Mouse (Mus musculus): ENCODE data around the gene Tspan9.
A peak's percentile ranks its signal among the peaks of the same experiment; 100 is the strongest.

Gene Tspan9

DNA sequence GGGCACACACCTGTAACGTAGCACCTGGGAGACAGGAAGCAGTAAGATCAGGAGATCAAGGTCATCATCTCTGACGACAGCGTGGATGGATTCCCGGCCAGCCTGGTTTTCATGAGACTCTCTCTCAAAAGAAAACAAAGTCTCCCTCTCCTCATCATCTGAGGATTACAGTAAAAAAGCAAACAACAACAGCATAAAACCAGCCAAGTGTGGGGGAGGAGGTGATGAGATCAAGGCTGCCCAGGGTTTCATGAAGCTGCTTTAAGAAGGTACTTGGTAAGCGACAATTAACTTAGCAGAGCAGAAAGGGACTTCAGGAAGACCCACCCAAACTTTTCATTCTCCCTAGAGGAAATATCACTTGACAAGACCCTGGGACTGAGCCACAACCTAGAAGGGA, 39.5 kb downstream of the Tspan9 start:
- DNase-seq (ENCODE audit: low spot score in 2 of 2), result no peak

DNA sequence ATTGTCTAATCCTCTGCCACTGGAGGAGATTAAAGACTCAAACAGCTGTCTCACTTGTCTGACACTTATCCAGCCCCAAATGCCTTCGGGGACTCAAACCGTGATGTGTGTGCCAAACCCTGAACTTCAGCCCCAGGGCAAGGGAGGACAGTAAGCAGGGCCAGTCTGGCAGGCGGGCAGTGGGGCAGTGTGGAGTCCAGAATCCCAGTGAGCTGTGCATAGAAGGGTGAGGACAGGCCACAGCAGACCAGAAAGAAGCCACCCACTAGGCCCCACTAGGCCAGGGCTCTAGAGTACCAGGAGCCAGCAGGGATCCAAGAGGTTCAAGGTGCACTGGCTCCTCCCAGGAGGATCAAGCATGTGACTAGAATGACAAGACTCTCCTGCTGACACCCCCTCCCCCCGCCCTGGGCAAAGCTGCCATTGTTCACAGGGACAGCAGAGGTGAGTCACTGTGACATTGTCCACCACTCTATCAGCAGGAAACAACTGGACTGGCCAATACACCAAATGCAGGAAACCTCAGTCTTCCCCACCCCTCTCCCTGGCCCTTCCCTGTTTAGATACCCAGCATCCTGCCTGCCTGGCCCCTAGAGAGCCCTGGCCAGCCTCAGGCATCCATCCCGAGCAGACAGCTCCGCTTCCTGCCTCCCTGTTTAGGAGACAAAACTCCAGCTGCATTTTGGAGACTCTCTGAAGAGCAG, 40.9 kb downstream of the Tspan9 start:
- DNase-seq (ENCODE audit: low spot score in 2 of 2), result no peak

DNA sequence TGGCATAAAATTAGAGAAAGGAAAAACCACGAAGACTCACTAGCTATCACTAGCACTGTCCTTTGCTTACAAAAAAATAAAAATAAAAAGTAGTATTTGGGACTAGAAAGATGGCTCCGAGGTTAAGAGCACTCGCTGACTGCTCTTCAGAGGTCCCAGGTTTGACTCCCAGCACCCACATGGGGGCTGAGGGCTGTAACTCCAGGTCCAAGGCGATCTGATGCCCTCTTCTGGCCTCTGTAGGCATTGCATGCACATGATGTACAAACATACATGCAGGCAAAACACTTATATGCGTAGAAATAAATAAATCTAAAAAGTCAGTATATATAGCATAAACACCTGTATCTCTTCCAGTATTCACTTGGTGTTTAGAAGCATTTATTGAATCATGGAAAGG, 43.5 kb downstream of the Tspan9 start:
- no peak for DNase-seq (ENCODE audit: low spot score in 2 of 2)

- DNase-seq (ENCODE audit: low spot score in 2 of 2), result no peak
These were observed 44.2 kb downstream of the Tspan9 start for GRCm38 (mm10) chr6:128099190-128099589.

DNA sequence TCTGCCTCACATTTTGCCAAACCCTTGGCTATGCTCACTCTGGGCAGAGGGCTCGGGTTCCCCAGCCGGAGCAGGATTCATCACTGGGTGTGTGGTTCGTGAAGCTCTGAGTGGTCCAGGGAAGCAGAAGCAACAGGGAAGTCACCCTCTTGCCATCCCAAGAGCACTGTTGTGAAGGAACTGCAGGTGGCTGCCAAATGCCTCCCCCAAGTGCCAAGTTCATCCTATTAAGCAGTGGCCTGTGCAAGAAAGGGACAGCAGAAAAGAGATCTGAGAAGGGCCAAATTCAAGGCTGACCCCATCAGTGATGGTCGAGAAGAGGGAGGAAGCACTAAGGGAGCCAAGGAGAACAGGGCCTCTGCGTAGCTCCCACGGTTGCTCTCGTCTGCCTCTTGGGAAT, 46.9 kb downstream of the Tspan9 start:
- DNase-seq (ENCODE audit: low spot score in 2 of 2), result no peak

GRCm38 (mm10) chr6:128095906-128096305, 47.5 kb downstream of the Tspan9 start:
- no peak for DNase-seq (ENCODE audit: low spot score in 2 of 2)

- DNase-seq (ENCODE audit: low spot score in 2 of 2), result peak in 1 of 2 experiments; percentile 57
These were observed 48.3 kb downstream of the Tspan9 start for GRCm38 (mm10) chr6:128095131-128095530.

DNA sequence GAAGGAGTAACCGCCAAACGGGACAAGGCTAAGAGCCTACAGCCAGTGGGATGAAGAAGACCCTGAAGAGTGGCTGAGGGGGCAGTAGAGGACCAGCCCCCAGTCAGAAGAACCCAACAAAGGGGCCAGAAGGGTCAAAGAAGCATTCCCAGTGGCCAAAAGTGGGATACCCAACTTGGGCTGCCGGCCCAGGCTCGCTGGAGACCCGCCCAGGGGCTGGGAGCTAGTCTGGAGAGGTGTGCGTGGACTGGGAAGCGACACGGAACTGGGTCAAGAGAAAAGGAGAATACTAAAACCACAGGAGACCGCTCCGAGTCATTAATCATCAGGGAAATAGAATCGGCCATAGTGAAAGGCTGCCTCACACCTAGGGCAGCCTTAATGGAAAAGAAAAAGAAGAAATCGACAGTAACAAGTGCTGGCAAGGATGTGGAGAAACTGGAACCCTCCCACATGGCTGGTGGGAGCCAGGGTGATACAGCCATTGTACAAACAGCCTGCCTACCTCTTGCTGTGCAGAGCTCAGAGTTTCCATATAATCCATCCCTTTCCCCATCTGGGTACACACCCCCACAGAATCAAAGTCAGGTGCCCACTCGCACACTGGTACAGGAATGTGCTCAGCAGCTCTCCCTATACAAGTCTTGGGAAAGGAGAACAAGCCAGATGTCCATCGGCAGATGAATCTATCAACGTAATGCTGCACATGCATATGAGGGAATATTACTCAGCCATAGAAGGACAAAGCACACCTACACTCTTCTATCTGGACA, 49.4 kb downstream of the Tspan9 start:
- DNase-seq (ENCODE audit: low spot score in 2 of 2), result peak; percentile 65 to 75

- no peak for DNase-seq (ENCODE audit: low spot score in 2 of 2)
These were observed 50.8 kb downstream of the Tspan9 start for GRCm38 (mm10) chr6:128092621-128093020.

DNA sequence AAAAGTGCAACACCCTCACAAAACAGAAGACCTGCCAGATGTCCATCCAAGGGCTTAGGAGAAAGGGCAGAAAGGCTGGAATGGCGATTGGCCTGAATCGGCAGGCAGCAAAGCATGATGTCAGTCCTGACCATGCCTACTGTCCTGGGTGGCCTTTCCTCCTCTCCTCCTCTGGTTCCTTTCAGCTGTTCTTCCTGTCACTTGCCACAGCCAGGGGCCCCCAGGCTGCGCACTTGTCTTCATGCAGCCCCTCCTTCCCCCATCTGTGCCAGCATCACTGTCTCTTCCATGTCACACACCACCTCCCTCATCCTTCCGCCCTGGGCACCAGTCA, 51.6 kb downstream of the Tspan9 start:
- DNase-seq (ENCODE audit: low spot score in 2 of 2), result no peak

DNA sequence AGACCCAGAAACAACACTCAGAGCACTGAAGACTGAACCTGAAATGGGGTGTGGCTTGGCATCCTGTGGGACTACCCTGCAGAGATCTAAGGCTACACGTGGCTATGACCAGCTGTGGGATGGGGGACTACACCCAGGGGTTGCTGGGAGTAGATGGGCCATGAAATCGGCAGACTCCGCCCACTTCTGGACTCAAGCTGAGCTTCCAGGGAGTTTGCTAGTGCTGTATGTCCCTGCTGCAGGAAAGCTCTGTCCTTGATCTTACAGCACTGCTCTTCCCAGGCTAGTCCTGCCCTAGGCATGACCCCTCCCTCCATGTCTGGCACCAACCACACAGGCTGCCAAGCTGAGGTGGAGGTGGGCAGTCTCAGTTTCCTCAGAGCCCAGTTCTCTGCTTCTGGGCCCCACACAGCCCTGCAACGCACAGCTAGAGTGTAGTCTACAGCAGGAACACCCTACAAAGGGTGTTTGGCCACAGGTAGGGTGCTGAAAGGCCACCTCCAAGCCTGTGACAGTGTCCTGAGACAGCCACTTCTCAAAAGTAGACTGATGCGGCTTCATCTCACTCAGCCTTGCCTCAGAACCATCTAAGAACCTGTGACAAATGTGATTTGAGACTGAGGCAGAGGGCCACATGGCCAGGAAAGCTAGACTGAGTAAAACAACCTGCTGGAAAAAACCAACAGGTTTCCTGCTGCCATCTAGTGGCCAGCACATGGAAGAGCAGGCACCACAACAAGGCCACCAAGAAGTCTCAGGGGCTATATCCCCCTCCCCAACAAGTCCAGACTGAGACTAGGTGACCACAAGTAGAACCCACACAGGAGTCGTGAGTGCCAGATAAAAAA, 52.2 kb downstream of the Tspan9 start:
- DNase-seq (ENCODE audit: low spot score in 2 of 2), result peak; percentile 62

DNA sequence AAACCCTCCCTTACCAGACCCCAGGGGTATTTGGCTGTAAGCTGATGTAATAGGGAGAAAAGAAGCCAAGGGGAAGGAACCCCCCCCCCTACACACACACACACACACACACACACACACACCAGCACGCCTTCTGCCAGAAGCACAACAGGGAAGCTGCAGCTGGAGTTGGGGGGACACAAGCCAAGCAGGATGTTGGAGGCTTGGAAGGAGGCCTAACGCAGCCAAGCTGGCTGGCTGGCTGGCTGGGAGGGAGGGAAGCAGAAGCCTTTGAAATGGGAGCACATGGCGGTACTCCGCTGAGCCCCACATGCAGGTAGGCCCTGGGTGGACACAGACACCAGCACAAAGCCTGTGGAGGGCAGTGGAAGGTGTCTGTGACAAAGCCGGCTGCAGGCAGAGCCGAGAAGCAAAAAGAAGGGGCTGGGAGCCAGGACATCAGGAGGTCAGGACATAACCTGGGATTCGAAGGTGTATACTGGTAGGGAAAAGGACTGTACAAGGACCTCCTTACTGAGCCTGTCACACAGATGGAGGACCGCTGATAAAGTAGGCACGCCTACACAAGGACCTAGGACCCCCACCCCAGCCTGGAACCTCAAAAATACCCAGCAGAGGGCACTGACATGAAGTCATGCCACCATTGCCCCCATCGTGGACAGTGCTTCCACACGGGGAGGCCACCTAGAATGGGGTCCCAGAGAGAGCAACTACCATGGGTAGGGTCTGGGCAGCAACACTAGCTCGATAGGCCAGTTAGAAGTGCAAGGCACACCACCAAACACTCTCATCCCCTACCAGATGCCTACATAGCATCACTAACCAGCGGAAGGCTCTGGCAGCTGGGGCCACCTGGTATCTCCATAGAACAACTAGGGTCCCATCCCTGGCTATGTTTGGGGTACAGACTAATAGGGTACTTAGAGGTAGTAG, 53.4 kb downstream of the Tspan9 start:
- DNase-seq (ENCODE audit: low spot score in 2 of 2), result peak in 1 of 2 experiments; percentile 41

GRCm38 (mm10) chr6:128088746-128089523, 54.5 kb downstream of the Tspan9 start:
- no peak for DNase-seq (ENCODE audit: low spot score in 2 of 2)

GRCm38 (mm10) chr6:128085488-128086066, 57.8 kb downstream of the Tspan9 start:
- no peak for DNase-seq (ENCODE audit: low spot score in 2 of 2)

GRCm38 (mm10) chr6:128083305-128083704, 60.1 kb downstream of the Tspan9 start:
- DNase-seq (ENCODE audit: low spot score in 2 of 2), result no peak

DNA sequence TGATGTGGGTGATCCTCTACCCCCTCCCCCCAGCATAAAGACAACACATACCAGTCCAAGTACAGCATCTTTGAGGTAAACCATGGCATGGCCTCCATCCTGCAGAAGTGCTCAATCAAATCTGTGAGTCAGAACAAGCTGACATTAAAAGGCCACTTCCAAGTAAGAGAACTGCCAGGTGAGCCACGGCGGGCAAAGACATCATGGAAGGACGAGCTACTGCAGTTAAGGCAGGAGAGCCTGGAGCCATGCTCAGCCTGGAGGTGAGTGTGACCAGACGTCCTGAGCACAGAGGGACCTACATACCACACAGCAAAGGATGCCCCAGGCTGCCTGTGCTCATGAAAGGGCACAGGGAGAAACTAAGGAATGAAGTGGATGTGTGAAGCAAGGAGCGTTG, 61.6 kb downstream of the Tspan9 start:
- DNase-seq (ENCODE audit: low spot score in 2 of 2), result no peak

- no peak for DNase-seq (ENCODE audit: low spot score in 2 of 2)
These were observed 62.1 kb downstream of the Tspan9 start for GRCm38 (mm10) chr6:128081293-128081692.

- DNase-seq (ENCODE audit: low spot score in 2 of 2), result no peak
These were observed 63.7 kb downstream of the Tspan9 start for GRCm38 (mm10) chr6:128079576-128080224.

- no peak for DNase-seq (ENCODE audit: low spot score in 2 of 2)
These were observed 64.9 kb downstream of the Tspan9 start for GRCm38 (mm10) chr6:128078508-128078907.

Measured in right cerebral cortex, adult 2 months (tissue).